Mouse (Mus musculus) C2C12 (cell line): ENCODE data around the gene Ebf1.

ENCODE experiments used
- CTCF ChIP-seq: IDR thresholded peaks from one replicate; pipeline ENCODE4 v1.5.1; 2011; ENCODE audit not compliant: control insufficient read depth, insufficient read depth, insufficient read length
- MYOD1 ChIP-seq: IDR thresholded peaks from one replicate; pipeline ENCODE4 v1.6.1; 2011; ENCODE audit warnings: low read depth; ENCODE audit not compliant: control insufficient read depth, insufficient read length

DNA sequence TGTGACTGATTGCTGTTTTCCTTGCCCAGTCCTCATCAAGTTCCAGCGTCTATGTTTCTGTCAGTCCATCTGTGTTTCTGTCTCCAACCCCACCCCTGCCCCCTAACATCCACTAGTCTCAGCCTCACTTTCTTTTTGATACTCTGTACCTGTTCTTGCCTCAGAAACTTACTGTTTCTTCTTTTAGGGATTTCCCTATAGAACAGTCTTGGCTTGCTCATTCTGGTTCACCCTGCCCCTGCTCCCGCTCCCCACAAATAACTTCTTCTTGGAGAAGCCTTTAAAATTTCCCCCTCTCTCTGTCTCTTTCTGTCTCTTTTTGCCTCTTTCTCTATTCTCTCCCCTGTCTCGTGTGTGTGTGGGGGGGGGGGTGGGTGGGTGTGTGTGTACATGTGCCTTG lies 71.4 kb downstream of the Ebf1 start:
- TF ChIP-seq CTCF (no peak), MYOD1 (no peak)
